Mouse (Mus musculus): ENCODE data around the gene Mrps7.

Mrps7 gene

DNA sequence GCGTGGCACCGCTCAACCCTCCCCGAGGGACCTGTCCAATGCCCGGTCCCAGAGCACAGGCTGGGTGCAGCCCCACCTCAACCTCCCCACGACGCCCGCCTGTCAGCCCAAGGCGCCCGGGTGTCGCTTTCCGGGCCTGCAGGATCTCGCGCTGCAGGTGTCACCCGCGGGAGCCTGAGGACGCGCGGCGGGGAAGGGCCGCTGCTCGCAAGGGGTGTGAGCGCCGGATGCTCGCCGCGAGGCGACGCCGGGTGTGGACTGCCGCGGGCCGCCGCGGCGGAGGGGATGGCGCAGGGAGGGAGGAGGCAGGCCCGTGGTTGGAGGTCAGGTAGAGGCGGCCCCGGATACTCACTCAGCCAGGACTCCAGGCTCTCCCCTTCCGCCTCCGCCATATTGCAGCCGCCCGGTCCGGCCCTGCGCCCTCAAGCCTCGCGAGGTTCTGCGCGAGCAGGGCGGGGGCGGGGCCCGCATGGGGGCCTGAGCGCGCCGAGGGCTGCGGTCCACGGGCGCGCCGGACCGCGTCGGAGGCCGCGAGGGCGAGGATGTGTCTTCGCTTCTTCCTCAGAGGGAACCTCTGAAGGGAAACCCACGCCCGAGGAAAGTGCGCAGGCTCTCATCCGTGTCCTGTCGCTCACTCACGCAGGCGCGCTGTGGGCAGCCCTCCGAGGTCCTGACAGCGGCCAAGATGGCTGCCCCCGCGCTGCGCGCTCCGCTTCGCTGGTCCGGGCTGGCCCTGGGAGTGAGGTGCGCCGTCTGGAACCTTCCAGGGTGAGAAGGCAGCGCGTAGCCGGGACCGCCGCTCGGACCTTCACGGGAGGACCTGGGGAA is at the start of gene Mrps7, which contains the start of gene Gga3:
Gene Mrps7, plus strand, starts transcription at position 450 of the 828 bp plus-strand sequence.
Gene Gga3, minus strand, starts transcription at position 576 of the 828 bp plus-strand sequence.
- peak; percentile 54 for DNase-seq (ENCODE audit: low spot score)

DNA sequence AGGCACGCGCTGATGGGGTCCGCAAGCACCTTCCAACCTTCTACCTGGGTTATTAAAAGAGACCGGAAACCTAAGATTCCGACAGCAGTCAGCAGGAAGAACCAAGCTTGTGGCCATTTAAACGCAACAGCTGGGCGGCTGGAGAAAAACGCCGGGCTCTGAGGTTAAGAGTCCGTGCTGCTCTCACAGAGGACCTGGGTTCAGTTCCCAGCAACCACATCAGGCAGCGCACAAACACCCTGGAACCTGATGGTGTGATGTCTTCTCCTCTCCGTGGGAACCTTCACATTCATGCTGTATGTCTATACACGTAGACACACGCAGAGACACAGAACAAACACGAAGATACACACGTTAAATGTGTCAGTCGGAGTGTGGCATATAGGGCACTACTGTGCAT is 48.0 kb upstream of the Mrps7 start:
- no peak for DNase-seq (ENCODE audit: low spot score)

DNA sequence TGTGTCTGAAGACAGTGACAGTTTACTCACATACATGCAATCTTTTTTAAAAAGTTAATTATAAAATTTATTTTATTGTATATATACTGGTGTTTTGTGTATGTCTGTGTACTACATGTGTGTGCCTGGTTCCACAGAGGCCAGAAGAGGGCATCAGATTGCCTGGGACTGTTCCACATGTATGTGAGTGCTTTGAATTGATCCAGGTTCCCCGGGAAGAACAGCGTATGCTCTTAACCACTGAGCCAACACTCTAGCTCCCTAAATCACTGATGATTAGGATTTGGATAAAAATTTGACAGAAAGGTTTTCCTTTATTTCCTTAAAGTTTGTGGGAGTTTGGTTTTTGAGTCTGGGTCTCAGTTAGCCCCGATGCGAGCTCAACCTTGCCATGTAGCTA is 40.3 kb upstream of the Mrps7 start:
- DNase-seq (ENCODE audit: low spot score): no peak

DNA sequence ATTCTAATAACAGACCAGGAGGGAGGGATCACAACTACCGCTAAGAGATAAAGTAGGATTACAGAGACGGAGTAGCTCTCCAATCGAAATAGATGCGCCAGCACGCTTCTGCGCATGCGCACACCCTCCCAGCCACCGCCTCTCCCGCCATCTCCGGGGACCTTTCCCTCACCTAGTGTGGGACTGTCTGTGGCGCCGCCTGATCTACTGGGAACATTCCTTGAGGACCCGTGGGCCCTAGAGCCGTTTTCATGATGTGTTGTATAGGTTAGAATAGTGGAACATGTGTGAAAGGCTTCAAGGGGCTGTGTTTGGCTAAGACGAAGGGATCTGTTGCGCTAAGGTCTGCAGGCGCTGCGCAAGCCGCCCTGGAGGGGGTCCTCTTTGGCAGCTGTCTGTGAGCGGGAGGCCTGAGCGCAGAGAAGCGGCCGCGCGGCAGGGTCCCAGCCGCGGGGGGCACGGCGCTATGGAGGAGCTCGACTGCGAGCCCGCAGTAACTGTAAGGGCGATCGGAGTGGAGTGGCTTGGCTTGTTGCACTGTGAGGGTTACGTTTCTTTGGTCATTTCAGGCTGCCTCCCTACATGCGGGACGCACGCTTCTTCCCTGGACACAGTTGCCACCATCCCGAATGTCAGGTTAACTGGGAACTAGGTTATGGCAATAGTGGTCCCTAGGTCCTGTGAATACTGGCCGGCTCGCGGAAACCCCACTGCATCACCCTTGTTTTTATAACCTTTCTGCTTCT is 39.5 kb upstream of the Mrps7 start, which contains the start of gene Nup85:
Gene Nup85, plus strand, starts transcription at position 371 of the 746 bp plus-strand sequence.
- DNase-seq (ENCODE audit: low spot score): peak; percentile 96

DNA sequence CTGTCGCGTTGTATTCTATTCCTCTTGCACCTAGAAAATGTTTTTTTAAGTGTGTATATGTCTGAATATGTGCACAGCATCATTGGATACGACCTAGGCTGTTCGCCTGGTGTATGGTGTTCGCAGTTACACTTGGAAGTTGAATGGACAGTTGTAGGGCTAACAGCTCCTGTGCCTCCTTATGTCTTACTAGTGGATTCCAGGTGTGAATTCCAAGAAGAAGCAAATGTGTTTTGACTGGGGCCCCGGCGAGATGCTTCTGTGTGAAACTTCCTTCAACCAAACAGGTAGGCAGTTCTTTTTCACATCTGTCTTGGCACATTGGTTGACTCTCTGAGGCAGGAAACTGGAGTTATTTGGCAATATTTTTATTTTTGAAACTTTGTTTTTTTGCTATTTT is 38.8 kb upstream of the Mrps7 start:
- no peak for DNase-seq (ENCODE audit: low spot score)

DNA sequence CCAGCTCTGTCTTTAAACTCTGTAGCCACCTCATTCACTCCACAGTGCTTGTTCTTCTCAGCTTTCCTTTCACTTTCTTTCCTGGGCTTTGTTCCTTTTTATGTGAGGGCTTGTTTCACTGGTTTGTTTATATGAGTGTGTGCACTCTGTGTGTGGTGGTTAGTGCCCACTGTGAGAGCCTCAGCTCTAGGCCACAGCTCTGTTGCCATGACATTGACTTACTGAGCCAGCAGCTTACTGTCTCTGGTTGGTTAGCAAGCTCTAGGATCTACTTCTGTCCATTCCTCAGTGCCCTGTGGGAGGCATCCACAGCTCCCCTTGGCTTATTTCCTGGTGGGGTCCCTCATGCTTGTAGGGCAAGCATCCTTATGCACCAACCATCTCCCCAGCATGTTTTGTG is 24.6 kb upstream of the Mrps7 start:
- no peak for DNase-seq (ENCODE audit: low spot score)

DNA sequence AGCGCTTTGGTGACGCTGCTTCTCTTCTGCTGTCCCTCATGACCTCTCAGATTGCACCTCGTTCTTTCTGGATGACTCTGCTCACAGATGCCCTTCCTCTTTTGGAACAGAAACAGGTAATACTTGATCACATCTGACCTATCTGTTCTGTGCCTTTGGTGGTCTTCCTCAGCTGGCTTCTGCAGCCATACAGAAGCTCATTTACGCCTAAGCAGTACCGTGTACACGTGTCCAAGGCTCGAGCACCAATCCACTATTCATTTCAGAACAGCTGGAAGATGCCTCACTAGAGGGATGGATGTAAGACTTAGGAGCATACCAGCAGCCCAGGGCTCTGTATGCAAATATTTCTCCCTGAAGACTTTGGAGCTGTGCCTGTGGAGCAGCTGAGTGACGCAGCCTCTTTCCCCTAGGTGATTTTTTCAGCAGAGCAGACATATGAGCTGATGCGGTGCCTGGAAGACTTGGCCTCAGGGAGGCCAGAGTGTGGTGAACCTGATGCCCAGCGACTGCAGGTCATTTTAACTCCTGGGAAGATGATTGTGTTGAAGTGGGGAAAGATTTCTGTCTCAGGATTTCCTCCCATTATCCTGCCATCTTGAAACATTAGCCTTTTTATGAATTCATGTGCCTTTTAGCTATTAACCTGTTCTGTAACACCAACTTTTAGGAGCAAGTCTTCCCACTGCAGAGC is 20.7 kb upstream of the Mrps7 start:
- DNase-seq (ENCODE audit: low spot score): no peak

DNA sequence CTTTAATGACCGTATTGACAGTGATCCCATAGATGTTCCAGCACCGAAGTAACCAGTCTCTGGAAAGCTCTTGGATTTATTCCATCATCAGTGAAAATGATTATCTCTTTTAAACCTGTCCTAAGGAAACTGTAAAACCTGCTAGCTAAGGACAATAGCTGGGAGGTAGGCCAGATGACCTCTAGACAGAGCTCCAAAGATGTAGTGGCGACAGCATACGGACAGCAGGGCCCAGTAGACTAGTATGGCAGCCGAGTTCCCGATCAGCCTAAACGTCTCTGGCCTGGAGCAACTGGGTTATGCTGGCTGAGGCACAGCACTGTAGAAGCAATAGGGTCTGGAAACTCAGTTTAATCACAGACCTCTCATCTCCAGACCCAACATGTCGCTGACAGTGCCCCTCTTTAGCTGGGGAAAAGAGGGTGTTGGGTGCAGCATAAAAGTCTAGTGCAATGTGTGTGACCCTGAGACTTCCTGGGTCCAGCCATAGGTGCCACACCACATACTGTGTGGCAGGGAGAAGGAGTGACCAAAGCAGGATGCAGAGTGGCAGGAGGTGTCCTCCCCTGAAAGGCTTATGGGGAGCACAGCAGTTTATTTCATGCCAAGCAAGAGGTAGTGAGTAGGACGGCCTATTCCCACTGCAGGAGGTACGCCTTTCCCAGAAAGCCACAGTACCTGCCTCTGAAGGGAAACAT is 19.2 kb upstream of the Mrps7 start:
- DNase-seq (ENCODE audit: low spot score): no peak

DNA sequence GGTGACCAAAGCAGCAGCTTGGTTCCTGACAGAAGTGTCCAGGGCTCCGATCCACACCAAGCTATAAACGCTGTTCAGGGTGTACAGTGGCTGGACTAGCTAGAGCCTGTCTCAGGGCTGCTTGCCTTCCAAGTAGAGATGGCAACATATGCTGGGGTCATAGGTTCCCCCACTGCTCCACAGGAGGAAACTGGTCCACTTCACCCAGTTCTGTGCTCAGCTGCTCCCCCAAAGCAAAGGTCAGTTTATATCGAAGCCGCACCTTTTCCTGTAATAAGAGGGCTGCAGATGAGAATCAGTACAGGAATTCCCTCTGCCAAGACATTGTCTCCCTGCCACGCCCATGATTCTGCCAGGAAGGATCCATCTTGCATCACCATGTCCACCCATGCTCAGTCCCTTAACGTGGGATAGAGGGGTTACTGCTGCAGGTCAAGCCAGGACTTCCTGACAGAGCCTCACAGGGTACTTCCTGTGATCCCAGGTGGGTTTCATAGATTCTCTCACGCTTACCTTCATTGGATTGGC is 18.1 kb upstream of the Mrps7 start:
- DNase-seq (ENCODE audit: low spot score): no peak

DNA sequence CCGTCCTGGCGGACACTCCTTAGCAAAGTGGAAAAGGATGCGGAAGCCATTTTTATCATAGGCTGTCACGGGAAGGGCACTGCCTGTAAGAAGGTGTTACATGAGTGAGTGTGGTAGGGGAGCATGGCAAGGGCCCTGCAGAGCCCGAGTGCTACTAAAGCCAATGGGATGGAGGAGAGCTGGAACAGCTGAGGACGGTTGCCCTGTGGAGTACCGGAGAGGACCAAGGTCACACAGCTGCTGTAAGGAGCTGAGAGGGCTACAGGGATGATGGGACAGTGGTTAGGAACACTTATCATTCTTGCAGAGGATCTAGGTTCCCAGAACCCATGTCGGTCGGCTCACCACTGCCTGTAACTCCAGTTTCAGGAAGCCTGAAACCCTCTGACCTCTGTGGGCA is 17.3 kb upstream of the Mrps7 start:
- no peak for DNase-seq (ENCODE audit: low spot score)

DNA sequence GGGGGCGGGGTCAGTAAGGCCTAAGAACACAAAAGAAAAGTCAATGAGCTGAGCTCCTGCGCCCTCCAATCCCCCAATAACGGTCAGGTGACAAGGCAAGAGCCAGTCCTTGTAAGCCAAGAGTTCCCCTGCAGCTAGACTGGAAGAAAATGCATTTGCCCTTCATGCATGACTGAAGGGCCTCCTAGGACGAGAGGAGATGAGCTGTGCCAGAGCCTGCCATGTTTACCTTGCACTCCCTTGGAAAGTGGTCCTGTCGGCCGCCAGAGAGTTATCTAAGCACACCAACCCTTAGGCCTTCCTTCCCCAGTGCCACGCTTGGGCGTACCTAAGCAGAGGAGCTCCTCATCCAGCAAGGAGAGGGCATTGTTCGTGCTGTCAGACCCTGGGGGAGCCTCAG is 15.7 kb upstream of the Mrps7 start:
- no peak for DNase-seq (ENCODE audit: low spot score)

DNA sequence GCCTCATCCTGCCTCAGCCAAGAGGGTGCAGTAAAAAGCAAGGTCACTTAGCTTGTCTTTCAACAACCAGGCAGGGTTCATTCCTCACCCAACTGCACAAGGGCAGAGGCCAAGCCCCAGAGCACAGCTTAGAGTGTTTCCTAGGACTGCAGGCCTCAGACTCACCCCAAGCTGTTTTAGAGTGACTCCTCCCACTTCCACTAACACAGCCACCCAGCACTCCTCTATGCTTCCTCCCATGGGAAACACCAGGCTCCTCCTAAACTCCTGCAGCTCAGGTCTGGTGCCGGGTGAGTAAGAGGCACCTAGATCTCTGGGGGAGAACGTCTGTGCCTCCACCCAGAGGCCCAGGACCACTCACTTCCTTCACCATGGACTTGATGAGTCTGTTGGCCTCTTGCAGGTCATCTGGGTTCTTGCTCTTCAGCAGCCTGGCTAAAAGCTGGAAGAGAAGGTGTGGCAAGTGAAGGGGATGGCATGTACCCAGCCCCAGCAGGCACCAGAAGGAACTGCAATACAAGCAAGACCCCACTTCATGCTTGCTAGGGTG is 13.1 kb upstream of the Mrps7 start:
- no peak for DNase-seq (ENCODE audit: low spot score)

DNA sequence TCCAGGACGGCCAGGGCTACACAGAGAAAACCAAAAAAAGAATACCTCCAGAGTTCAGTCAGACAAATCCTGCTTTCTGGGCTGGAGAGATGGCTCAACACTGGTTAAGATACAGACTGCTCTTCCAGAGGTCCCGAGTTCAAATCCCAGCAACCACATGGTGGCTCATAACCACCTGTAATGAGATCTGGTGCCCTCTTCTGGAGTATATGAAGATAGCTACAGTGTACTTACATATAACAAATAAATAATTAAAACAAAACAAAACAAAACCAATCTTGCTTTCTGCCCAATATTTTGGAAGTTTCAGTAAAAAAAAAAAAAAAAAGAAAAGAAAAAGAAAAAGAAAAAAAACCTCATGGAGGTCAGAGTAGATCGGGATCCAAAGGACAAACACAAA is 8.5 kb upstream of the Mrps7 start:
- no peak for DNase-seq (ENCODE audit: low spot score)

DNA sequence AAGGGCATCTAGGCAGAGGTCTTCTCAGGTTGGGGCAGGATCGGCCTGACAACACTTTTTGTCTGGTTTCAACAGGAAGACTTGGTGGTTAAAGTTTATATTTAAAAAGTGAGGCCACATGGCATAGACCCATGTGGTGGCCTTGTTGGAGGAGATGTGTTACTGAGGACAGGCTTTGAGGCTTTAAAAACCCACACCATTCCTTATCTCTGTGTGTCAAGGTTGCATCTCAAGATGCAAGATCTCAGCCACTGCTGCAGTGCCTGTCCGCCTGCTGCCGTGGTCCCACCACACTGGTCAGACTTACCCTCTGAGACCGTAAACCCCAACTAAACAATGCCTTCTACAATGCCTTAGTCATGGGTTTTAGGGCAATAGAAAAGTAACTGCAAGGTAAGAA is 5.4 kb upstream of the Mrps7 start:
- DNase-seq (ENCODE audit: low spot score): no peak

DNA sequence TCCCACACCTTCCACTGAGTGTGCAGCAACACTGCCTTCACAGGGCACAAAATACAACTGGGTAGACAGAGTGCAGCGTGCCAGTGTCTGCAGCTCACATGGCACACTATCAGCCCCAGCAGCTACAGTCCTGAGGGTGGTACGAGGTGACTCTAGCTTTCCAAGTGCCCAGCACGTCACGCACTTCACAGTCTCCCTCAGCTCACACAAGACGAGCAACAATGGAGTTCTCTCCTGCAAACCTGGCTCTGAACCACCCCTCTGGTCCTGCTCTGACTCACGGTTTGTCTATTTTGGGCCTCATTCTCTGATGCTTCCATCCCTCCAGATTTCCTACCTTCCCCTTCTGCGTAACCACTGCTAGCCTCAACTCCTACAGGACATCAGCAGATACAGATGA is 4.0 kb upstream of the Mrps7 start:
- no peak for DNase-seq (ENCODE audit: low spot score)

DNA sequence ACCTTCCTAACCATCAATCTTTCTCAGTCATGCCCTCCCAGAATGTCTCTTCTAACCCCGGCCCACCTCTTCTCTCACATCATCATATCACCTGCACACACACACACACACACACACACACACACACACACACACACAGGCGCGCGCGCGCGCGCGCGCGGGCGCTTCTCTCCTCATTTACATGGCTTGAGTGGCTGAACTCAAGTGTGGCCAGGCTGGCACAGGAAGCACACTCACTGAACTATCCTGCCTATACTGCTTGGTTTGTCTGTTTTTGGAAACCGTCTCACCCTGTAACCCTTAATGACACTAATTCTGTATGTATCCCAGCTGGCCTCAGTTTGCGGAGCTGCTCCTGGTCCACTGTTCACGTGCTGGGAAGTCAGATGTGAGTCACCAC is 3.0 kb upstream of the Mrps7 start:
- DNase-seq (ENCODE audit: low spot score): no peak

DNA sequence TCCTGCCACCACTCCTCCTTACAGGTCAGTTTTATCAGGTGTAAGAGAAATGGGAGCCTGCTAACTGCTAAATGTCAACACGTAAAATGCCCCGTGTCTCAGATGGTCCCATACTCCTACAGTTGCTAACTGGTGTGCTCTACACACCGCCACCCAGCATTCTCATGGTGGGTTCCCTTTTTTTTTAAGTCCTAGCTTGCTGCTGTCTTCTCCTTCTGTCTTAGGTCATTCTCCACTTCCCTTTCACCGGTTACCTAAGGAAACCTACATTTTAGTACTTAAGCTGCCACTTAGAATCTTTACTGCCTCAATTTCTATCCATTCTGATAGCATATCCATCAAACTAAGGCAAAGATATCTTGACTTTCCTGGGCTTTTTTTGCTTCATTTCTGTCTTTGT is 2.6 kb upstream of the Mrps7 start:
- no peak for DNase-seq (ENCODE audit: low spot score)

DNA sequence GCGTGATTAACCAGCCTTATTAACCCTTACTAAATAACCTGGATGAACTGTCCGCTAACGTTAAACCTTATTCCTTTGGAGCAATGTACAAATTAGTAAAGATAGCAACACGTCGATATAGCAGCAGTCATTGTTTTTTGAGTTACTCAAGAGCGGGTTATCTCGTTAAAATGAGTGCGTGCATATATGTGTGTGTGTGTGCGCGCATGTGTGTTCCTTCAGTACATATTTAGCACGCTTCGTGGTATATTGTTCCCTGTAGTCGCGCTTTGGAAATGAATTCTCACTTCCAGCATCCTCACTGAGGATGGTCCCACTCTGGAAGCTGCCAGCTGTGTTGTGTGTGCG is 623 bp upstream of the Mrps7 start:
- DNase-seq (ENCODE audit: low spot score): no peak

DNA sequence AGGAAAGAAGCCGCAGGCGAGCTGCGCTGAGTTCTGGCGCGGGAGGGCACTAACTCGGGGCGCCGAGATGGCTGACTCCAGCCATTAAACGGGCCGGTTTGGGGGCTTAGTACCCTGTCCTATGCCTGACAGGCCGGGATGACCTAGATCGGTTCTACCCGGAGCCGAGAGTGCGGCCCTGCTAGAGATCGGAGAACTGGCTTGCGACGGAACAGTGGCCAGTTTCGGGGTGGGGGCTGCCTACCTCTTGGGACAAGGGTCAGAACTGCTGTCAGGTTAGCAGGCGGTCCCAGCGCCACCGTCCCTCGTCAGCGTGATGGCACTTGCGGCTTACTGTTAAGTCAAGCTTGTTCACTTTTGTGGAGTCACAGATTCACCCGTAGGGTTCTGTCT is 575 bp downstream of the Mrps7 start:
- no peak for DNase-seq (ENCODE audit: low spot score)

DNA sequence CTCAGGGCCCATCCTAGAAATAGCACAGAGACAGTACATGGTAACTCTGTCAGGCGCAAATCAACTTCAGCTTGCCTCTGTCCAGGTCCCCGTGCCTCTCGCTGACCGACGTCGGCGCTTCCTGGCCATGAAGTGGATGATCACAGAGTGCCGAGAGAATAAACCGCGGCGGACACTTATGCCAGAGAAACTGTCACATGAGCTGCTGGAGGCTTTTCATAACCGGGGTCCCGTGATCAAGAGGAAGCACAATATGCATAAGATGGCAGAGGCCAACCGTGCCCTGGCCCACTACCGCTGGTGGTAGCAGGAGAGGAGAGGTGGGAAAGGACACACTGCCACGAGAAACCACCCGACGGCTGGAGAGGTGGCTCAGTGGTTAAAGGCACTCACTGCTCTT is 3.0 kb downstream of the Mrps7 start:
- no peak for DNase-seq (ENCODE audit: low spot score)

All from layer of hippocampus, adult 9-10 months (tissue).